Comparison of ENCODE assay signal across 9 mouse cellular contexts in the genomic region with DNA sequence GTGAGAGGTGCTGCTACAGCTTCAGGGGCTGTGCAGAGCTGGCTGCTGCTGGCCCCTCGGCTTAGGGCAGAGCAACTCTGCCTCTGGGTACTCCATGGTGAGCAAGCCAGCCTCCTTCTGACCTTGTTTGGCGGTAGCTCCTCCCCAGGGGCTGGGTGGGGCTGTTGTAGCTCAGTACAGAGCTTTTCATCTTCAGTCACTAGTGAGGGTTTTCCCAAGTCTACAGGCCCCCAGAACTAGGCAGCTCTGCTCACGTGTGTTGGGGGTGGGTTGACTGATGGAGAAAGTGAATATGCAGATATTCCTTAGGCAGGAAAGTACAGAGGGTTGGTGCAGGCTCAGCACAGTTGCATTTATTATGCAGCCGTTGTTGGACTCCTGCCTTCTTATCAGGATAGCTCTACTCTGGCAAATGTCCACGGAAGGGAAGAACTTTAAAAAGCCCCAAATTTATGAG.
DNase-seq lines count a peak whose midpoint lies in the region; ATAC-seq lines count a peak whose summit lies in the region.
"Had no signal": no experiment of that assay in that cellular context is flagged by ENCODE, and none has a peak within 500 bp of the region (broad histone marks: within the 10 kb centered on the region; RNA-seq: fewer than 3 reads in every experiment).

No protein-coding gene starts in this region.

- WGBS in hindbrain, embryonic 12.5 days, result 52% methylated on average over 5 of the region's 5 CpGs
- 48% methylated on average over 5 of the region's 5 CpGs for WGBS in hindbrain, embryonic 11.5 days
- WGBS in heart, embryonic 16.5 days, result 27% methylated on average over 5 of the region's 5 CpGs
- 40% methylated on average over 5 of the region's 5 CpGs for WGBS in midbrain, embryonic 15.5 days

- peaks cover 30% of the 10 kb centered on the region for H3K4me1 ChIP-seq in hindbrain, embryonic 12.5 days
- peaks cover 2% of the 10 kb centered on the region; the same call in 1 of the 2 replicates for H3K4me1 ChIP-seq in hindbrain, embryonic 11.5 days (replicated peaks; ENCODE audit: control insufficient read depth, insufficient read depth, low read length)
- H3K4me1 ChIP-seq in heart, embryonic 16.5 days (ENCODE audit: control insufficient read depth, insufficient read depth, low read length), result peaks cover 19% of the 10 kb centered on the region
- no peaks in the 10 kb centered on the region; the same call in 1 of the 2 replicates for H3K4me1 ChIP-seq in midbrain, embryonic 15.5 days

- no peak for ATAC-seq in hindbrain, embryonic 12.5 days (ENCODE audit: low FRiP score)
- ATAC-seq in hindbrain, embryonic 11.5 days (ENCODE audit: low FRiP score), result no peak
- peak; percentile 47; the same call in 1 of the 2 replicates for ATAC-seq in heart, embryonic 16.5 days (replicated peaks; ENCODE audit: extremely low read depth, insufficient read depth, low FRiP score)
- no peak for ATAC-seq in midbrain, embryonic 15.5 days (replicated peaks)

- no peak overlapping the region for H3K4me2 ChIP-seq in hindbrain, embryonic 12.5 days (replicated peaks)
- H3K4me2 ChIP-seq in hindbrain, embryonic 11.5 days (replicated peaks; ENCODE audit: low read depth, low read length), result no peak overlapping the region
- H3K4me2 ChIP-seq in heart, embryonic 16.5 days (ENCODE audit: low read depth, low read length), result no peak overlapping the region
- no peak overlapping the region for H3K4me2 ChIP-seq in midbrain, embryonic 15.5 days

- H3K9me3 ChIP-seq in hindbrain, embryonic 12.5 days (replicated peaks), result no peaks in the 10 kb centered on the region
- no peaks in the 10 kb centered on the region for H3K9me3 ChIP-seq in hindbrain, embryonic 11.5 days (ENCODE audit: control insufficient read depth, low read length)
- no peaks in the 10 kb centered on the region for H3K9me3 ChIP-seq in heart, embryonic 16.5 days (replicated peaks; ENCODE audit: control insufficient read depth, low read length)
- no peaks in the 10 kb centered on the region for H3K9me3 ChIP-seq in midbrain, embryonic 15.5 days
- H3K9me3 ChIP-seq: megakaryocyte, embryonic 14.5 days had no signal

- H3K27ac ChIP-seq in hindbrain, embryonic 12.5 days, result peak overlapping the region; percentile 74
- H3K27ac ChIP-seq in hindbrain, embryonic 11.5 days (ENCODE audit: low read depth, low read length), result no peak overlapping the region
- peak overlapping the region; percentile 20 for H3K27ac ChIP-seq in heart, embryonic 16.5 days (ENCODE audit: low read length)
- no peak overlapping the region for H3K27ac ChIP-seq in midbrain, embryonic 15.5 days

- no peak overlapping the region for H3K4me3 ChIP-seq in hindbrain, embryonic 12.5 days
- no peak overlapping the region for H3K4me3 ChIP-seq in hindbrain, embryonic 11.5 days (ENCODE audit: low read depth, low read length)
- no peak overlapping the region for H3K4me3 ChIP-seq in heart, embryonic 16.5 days (ENCODE audit: low read length)
- H3K4me3 ChIP-seq in midbrain, embryonic 15.5 days, result no peak overlapping the region
- H3K4me3 ChIP-seq: megakaryocyte, embryonic 14.5 days had no signal

- no peaks in the 10 kb centered on the region for H3K27me3 ChIP-seq in hindbrain, embryonic 12.5 days
- H3K27me3 ChIP-seq in hindbrain, embryonic 11.5 days (ENCODE audit: control insufficient read depth, insufficient read depth, low read length), result no peaks in the 10 kb centered on the region
- no peaks in the 10 kb centered on the region for H3K27me3 ChIP-seq in heart, embryonic 16.5 days (ENCODE audit: control insufficient read depth, insufficient read depth, low read length)
- no peaks in the 10 kb centered on the region for H3K27me3 ChIP-seq in midbrain, embryonic 15.5 days (replicated peaks)
- H3K27me3 ChIP-seq: megakaryocyte, embryonic 14.5 days had no signal

- H3K36me3 ChIP-seq in hindbrain, embryonic 12.5 days, result peaks cover 5% of the 10 kb centered on the region; the same call in 1 of the 2 replicates
- H3K36me3 ChIP-seq in hindbrain, embryonic 11.5 days (ENCODE audit: control insufficient read depth, insufficient read depth, low read length), result no peaks in the 10 kb centered on the region
- peaks cover 3% of the 10 kb centered on the region; the same call in 1 of the 2 replicates for H3K36me3 ChIP-seq in heart, embryonic 16.5 days (ENCODE audit: control insufficient read depth, insufficient read depth)
- no peaks in the 10 kb centered on the region for H3K36me3 ChIP-seq in midbrain, embryonic 15.5 days (replicated peaks)

- no peak overlapping the region for H3K9ac ChIP-seq in hindbrain, embryonic 12.5 days
- H3K9ac ChIP-seq in hindbrain, embryonic 11.5 days (ENCODE audit: low read depth, low read length), result no peak overlapping the region
- no peak overlapping the region for H3K9ac ChIP-seq in heart, embryonic 16.5 days (ENCODE audit: low read length)
- H3K9ac ChIP-seq in midbrain, embryonic 15.5 days, result no peak overlapping the region

- no peak for DNase-seq in hindbrain, embryonic 11.5 days (ENCODE audit: low spot score)
- DNase-seq in CD4-positive, CD25-positive, alpha-beta regulatory T cell, adult 2 months (ENCODE audit: low read depth, low spot score), result peak; percentile 17
- peak; percentile 65 for DNase-seq in c-Kit-positive CD71-positive TER-119-negative erythroid progenitor cells, embryonic 14.5 days (ENCODE audit: low read depth)
- peak; percentile 47 for DNase-seq in lung, postnatal 36 days
- no peak for DNase-seq in cerebellum, adult 11-12 months

Comparison
In these comparisons a context has a peak if more than half of its experiments do, and no peak if none do; other contexts are left out.
1. H3K27ac ChIP-seq: peak in hindbrain, embryonic 12.5 days (single experiment) and heart, embryonic 16.5 days (single experiment); none in hindbrain, embryonic 11.5 days (single experiment) and midbrain, embryonic 15.5 days (single experiment).
2. DNase-seq: peak in CD4-positive, CD25-positive, alpha-beta regulatory T cell, adult 2 months (single experiment), c-Kit-positive CD71-positive TER-119-negative erythroid progenitor cells, embryonic 14.5 days (single experiment) and lung, postnatal 36 days (single experiment); none in hindbrain, embryonic 11.5 days (single experiment) and cerebellum, adult 11-12 months (single experiment).